Mouse (Mus musculus) CH12.LX (cell line): ENCODE measurements around the gene Olfr1406. TPM values are rescaled to one million over a fixed set of nuclear protein-coding genes. Genes with fewer than 3 reads are reported as not detected.

ENCODE experiments used
- DNase-seq: peaks from one replicate; pipeline ENCODE4 v3.0.0-alpha.2; 2013; ENCODE audit errors: extremely low read depth
- H3K27ac ChIP-seq: 2 replicates; pipeline ENCODE4 v1.5.1; 2012; ENCODE audit warnings: low read depth, mild to moderate bottlenecking, control low read depth, moderate library complexity; ENCODE audit not compliant: insufficient read depth
- H3K27me3 ChIP-seq: replicated peaks from 2 replicates; pipeline ENCODE3; 2012; ENCODE audit warnings: inconsistent platforms
- H3K36me3 ChIP-seq, 2 experiments: replicated peaks in 1 of 2; 2 replicates each; pipeline versions ENCODE3 to v1.6.1; 2012; ENCODE audit warnings: inconsistent platforms in 1 of 2, low read length in 1 of 2, mild to moderate bottlenecking in 1 of 2, mixed read lengths in 1 of 2, moderate library complexity in 1 of 2; ENCODE audit not compliant: control insufficient read depth in 1 of 2, insufficient read depth in 1 of 2
- H3K4me1 ChIP-seq, 2 experiments: 2 replicates each; pipeline ENCODE4 v1.6.1; 2012; ENCODE audit warnings: inconsistent platforms in 1 of 2, moderate library complexity in 1 of 2; ENCODE audit not compliant: insufficient read depth in 2 of 2, control insufficient read depth in 1 of 2
- H3K4me2 ChIP-seq: 2 replicates; pipeline ENCODE4 v1.6.1; 2012; ENCODE audit warnings: low read depth, mild to moderate bottlenecking, control low read depth; ENCODE audit not compliant: poor library complexity, insufficient read depth, severe bottlenecking
- H3K4me3 ChIP-seq, 3 experiments: fragments of 150-350 bp in 1 of 3; sonication (generic) in 1 of 3; replicated peaks in 1 of 3; 2 replicates each; pipeline versions ENCODE3 to v1.5.1; 2011 to 2012; ENCODE audit warnings: low read depth in 2 of 3, low read length in 2 of 3, mild to moderate bottlenecking in 2 of 3, moderate library complexity in 2 of 3, control low read depth in 1 of 3, improper control_type of control experiment in 1 of 3, inconsistent platforms in 1 of 3, mixed read lengths in 1 of 3; ENCODE audit not compliant: poor library complexity in 1 of 3
- H3K79me2 ChIP-seq: replicated peaks from 2 replicates; pipeline ENCODE4 v1.6.1; 2012; ENCODE audit warnings: mild to moderate bottlenecking, moderate library complexity; ENCODE audit not compliant: control insufficient read depth, poor library complexity, insufficient read depth, severe bottlenecking; ENCODE audit errors: extremely low read depth
- H3K9ac ChIP-seq: 2 replicates; pipeline ENCODE4 v1.6.1; 2012; ENCODE audit warnings: low read depth, mild to moderate bottlenecking, control low read depth, moderate library complexity; ENCODE audit not compliant: insufficient read depth
- H3K9me3 ChIP-seq: replicated peaks from 2 replicates; pipeline ENCODE3; 2012; ENCODE audit warnings: low read length, inconsistent platforms, mixed read lengths
- CHD1 ChIP-seq: IDR thresholded peaks from 2 replicates; pipeline ENCODE4 v1.6.1; 2012; ENCODE audit warnings: low read depth, low read length, improper control_type of control experiment, inconsistent platforms
- CTCF ChIP-seq, 2 experiments: IDR thresholded peaks in 1 of 2; conservative IDR thresholded peaks in 1 of 2; 2 replicates each; pipeline ENCODE4 v1.5.1; 2011 to 2012; ENCODE audit warnings: low read depth in 2 of 2, low read length in 2 of 2, improper control_type of control experiment in 1 of 2, inconsistent platforms in 1 of 2, mild to moderate bottlenecking in 1 of 2, moderate library complexity in 1 of 2
- GABPA ChIP-seq: IDR thresholded peaks from 2 replicates; pipeline ENCODE4 v1.6.1; 2012; ENCODE audit warnings: low read depth, low read length, improper control_type of control experiment, inconsistent platforms; ENCODE audit not compliant: insufficient replicate concordance
- IRF4 ChIP-seq: IDR thresholded peaks from 2 replicates; pipeline ENCODE4 v1.6.1; 2014; ENCODE audit warnings: low read depth, mild to moderate bottlenecking, inconsistent platforms, low read length, improper control_type of control experiment
- JUN ChIP-seq: IDR thresholded peaks from 2 replicates; pipeline ENCODE4 v1.6.1; 2011; ENCODE audit warnings: low read depth, mild to moderate bottlenecking, low read length, improper control_type of control experiment, moderate library complexity; ENCODE audit not compliant: insufficient read depth
- JUND ChIP-seq: conservative IDR thresholded peaks from 2 replicates; pipeline ENCODE4 v1.6.1; 2011; ENCODE audit warnings: low read depth, low read length, improper control_type of control experiment
- KAT2A ChIP-seq: IDR thresholded peaks from 2 replicates; pipeline ENCODE4 v1.6.1; 2012; ENCODE audit warnings: low read length, improper control_type of control experiment, inconsistent platforms; ENCODE audit not compliant: insufficient replicate concordance
- MAX ChIP-seq: IDR thresholded peaks from 2 replicates; pipeline ENCODE4 v1.6.1; 2011; ENCODE audit warnings: low read length, improper control_type of control experiment
- MAZ ChIP-seq: IDR thresholded peaks from 2 replicates; pipeline ENCODE4 v1.6.1; 2012; ENCODE audit warnings: low read depth, mild to moderate bottlenecking, inconsistent platforms, low read length, improper control_type of control experiment, moderate library complexity
- MXI1 ChIP-seq: IDR thresholded peaks from 2 replicates; pipeline ENCODE4 v1.6.1; 2011; ENCODE audit warnings: mild to moderate bottlenecking, low read depth, low read length, improper control_type of control experiment
- MYC ChIP-seq: IDR thresholded peaks from 2 replicates; pipeline ENCODE4 v1.6.1; 2011; ENCODE audit warnings: low read depth, mild to moderate bottlenecking, improper control_type of control experiment, low read length
- NRF1 ChIP-seq: IDR thresholded peaks from 2 replicates; pipeline ENCODE4 v1.6.1; 2014; ENCODE audit warnings: low read depth, mild to moderate bottlenecking, inconsistent platforms, low read length, improper control_type of control experiment, moderate library complexity
- POLR2AphosphoS2 ChIP-seq: IDR thresholded peaks from 2 replicates; pipeline ENCODE4 v1.6.1; 2011; ENCODE audit warnings: low read depth, low read length, improper control_type of control experiment
- RAD21 ChIP-seq: IDR thresholded peaks from 2 replicates; pipeline ENCODE4 v1.6.1; 2011; ENCODE audit warnings: low read depth, mild to moderate bottlenecking, low read length, improper control_type of control experiment, moderate library complexity
- RCOR1 ChIP-seq: conservative IDR thresholded peaks from 2 replicates; pipeline ENCODE4 v1.6.1; 2012; ENCODE audit warnings: low read depth, mild to moderate bottlenecking, inconsistent platforms, low read length, improper control_type of control experiment
- SIN3A ChIP-seq: IDR thresholded peaks from 2 replicates; pipeline ENCODE4 v1.6.1; 2012; ENCODE audit warnings: low read length, improper control_type of control experiment, inconsistent platforms
- ZC3H11A ChIP-seq: IDR thresholded peaks from 2 replicates; pipeline ENCODE4 v1.6.1; 2012; ENCODE audit warnings: low read depth, mild to moderate bottlenecking, inconsistent platforms, low read length, improper control_type of control experiment
- ZMIZ1 ChIP-seq: IDR thresholded peaks from 2 replicates; pipeline ENCODE4 v1.6.1; 2012; ENCODE audit warnings: low read depth, mild to moderate bottlenecking, inconsistent platforms, low read length, improper control_type of control experiment
- ZNF384 ChIP-seq: IDR thresholded peaks from 2 replicates; pipeline ENCODE4 v1.6.1; 2012; ENCODE audit warnings: low read depth, low read length, improper control_type of control experiment, inconsistent platforms
- dilution Hi-C: fragments of 300-500 bp; cut with MboI; formaldehyde crosslinking; loops from 2 replicates; pipeline ENCODE4 v1.14.3; 2020; ENCODE audit warnings: low sequenced_read_pairs; ENCODE audit not compliant: extremely low pct_unique_long_range_greater_than_20kb, extremely low pct_ligation_motif_present
- in situ Hi-C: fragments of 300-500 bp; cut with MboI; formaldehyde crosslinking; loops from 3 replicates; pipeline ENCODE4 v1.14.3; 2019; ENCODE audit warnings: low sequenced_read_pairs, low pct_ligation_motif_present, low pct_unique_long_range_greater_than_20kb, mixed read lengths
- polyA plus RNA-seq: library from polyadenylated mRNA; unstranded; fragments of >175 nt; gene quantifications from 2 replicates; pipeline ENCODE4 v1.2.1, GENCODE M21; 2012; ENCODE audit warnings: low read depth; ENCODE audit not compliant: insufficient read length
- total RNA-seq, 2 experiments: library from RNA; depleted of rRNA; stranded (reverse); fragments of 300-350 nt in 1 of 2; fragments of >200 nt in 1 of 2; gene quantifications; 2 replicates each; pipeline ENCODE4 v1.2.3; 2012 to 2014

Olfr1406 gene
- total and polyA plus RNA-seq, 3 experiments = not detected

DNA sequence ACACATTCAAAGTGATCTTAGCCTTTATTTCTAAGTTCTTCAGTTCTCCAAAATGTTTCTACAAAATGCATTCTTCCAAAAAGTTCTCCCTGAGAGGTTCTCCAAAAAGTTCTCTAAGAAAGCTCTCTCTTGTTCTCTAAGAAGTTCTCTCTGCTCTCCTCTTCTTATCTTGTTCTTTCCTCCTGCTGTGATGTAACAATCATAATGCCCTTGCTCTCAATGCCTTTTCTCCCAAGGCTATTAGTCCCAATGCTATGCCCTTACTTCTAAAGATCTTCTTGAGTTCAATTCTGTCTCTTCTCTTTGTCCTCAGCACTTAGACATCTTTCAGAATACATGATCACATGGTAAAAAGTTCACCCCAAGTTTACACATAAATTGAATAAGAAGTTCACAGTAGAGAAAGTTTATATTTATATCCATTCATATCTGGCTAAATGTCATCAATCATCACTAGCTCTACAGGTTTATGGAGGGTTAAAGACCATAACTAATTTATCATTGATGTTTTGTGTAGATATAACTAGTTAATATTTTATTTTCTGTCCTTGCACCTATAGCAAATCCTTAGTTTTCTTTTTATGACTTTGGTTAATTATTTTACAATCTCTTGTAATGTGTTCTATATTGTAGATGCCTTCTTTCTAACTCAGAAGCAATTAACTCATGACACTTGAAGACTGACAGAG is 16.1 kb downstream of the Olfr1406 start:
- Histone ChIP-seq H3K36me3 (no peaks in the 10 kb centered on the region), H3K9ac (no peak overlapping the region), H3K27ac (no peak overlapping the region), H3K79me2 (no peaks in the 10 kb centered on the region), H3K4me3 (no peak overlapping the region), H3K4me2 (no peak overlapping the region), H3K9me3 (no peaks in the 10 kb centered on the region), H3K4me1 (no peaks in the 10 kb centered on the region), H3K27me3 (no peaks in the 10 kb centered on the region)
- DNase-seq = no peak
- dilution Hi-C loops (no loop called here), in situ Hi-C loops (no loop called here)
- no peak for TF ChIP-seq IRF4
- TF ChIP-seq MXI1 = no peak

GRCm38 (mm10) chr1:173137274-173137673 is 53.2 kb downstream of the Olfr1406 start, which contains the start of gene Olfr1408:
Gene Olfr1408, minus strand, starts transcription at chr1:173137374.
- Histone ChIP-seq H3K4me1 (no peaks in the 10 kb centered on the region), H3K9me3 (no peaks in the 10 kb centered on the region), H3K4me2 (no peak within 1 kb of the TSS), H3K27ac (no peak within 1 kb of the TSS), H3K4me3 (no peak within 1 kb of the TSS), H3K36me3 (no peaks in the 10 kb centered on the region), H3K9ac (no peak within 1 kb of the TSS), H3K27me3 (no peaks in the 10 kb centered on the region), H3K79me2 (no peaks in the 10 kb centered on the region)
- no peak for DNase-seq
- in situ Hi-C loops (no loop called here), dilution Hi-C loops (no loop called here)
- no peak for TF ChIP-seq RCOR1
- TF ChIP-seq ZMIZ1 = no peak
- TF ChIP-seq SIN3A = no peak
- TF ChIP-seq GABPA = no peak
- no peak for TF ChIP-seq POLR2AphosphoS2
- no peak for TF ChIP-seq ZNF384
- TF ChIP-seq MYC = no peak
- no peak for TF ChIP-seq RAD21
- no peak for TF ChIP-seq ZC3H11A
- no peak for TF ChIP-seq JUND
- TF ChIP-seq MAZ = no peak
- no peak for TF ChIP-seq MAX
- no peak for TF ChIP-seq CHD1
- no peak for TF ChIP-seq CTCF (conservative IDR thresholded peaks at IDR 0.05 in 1 of 2, IDR thresholded peaks at IDR 0.05 in 1 of 2; ENCODE audit: low read depth in 2 of 2, low read length in 2 of 2)
- no peak for TF ChIP-seq JUN
- TF ChIP-seq NRF1 = no peak
- no peak for TF ChIP-seq KAT2A

Other genes with a start within 250 kb of the Olfr1406 start
- gene Olfr16, start 240.2 kb downstream of the Olfr1406 start, total RNA-seq (2012; rRNA removed) = not detected in 2 replicates
- not detected in 2 replicates for gene Olfr16, start 240.2 kb downstream of the Olfr1406 start, total RNA-seq (2014; rRNA removed)
- gene Olfr16, start 240.2 kb downstream of the Olfr1406 start, polyA plus RNA-seq = not detected in 2 replicates
- gene Olfr1408, start 53.3 kb downstream of the Olfr1406 start, total RNA-seq (2012; rRNA removed) = not detected in 2 replicates
- not detected in 2 replicates for gene Olfr1408, start 53.3 kb downstream of the Olfr1406 start, total RNA-seq (2014; rRNA removed)
- not detected in 2 replicates for gene Olfr1408, start 53.3 kb downstream of the Olfr1406 start, polyA plus RNA-seq
- not detected in 2 replicates for gene Olfr218, start 7.2 kb upstream of the Olfr1406 start, total RNA-seq (2012; rRNA removed)
- gene Olfr218, start 7.2 kb upstream of the Olfr1406 start, total RNA-seq (2014; rRNA removed) = not detected in 2 replicates
- not detected in 2 replicates for gene Olfr218, start 7.2 kb upstream of the Olfr1406 start, polyA plus RNA-seq
- gene Olfr1404, start 21.8 kb upstream of the Olfr1406 start, total RNA-seq (2012; rRNA removed) = not detected in 2 replicates
- not detected in 2 replicates for gene Olfr1404, start 21.8 kb upstream of the Olfr1406 start, total RNA-seq (2014; rRNA removed)
- gene Olfr1404, start 21.8 kb upstream of the Olfr1406 start, polyA plus RNA-seq = not detected in 2 replicates
- not detected in 2 replicates for gene Fcer1a, start 36.6 kb upstream of the Olfr1406 start, total RNA-seq (2012; rRNA removed)
- gene Fcer1a, start 36.6 kb upstream of the Olfr1406 start, total RNA-seq (2014; rRNA removed) = not detected in 2 replicates
- gene Fcer1a, start 36.6 kb upstream of the Olfr1406 start, polyA plus RNA-seq = not detected in 2 replicates
- gene Olfr418, start 75.4 kb upstream of the Olfr1406 start, total RNA-seq (2012; rRNA removed) = not detected in 2 replicates
- not detected in 2 replicates for gene Olfr418, start 75.4 kb upstream of the Olfr1406 start, total RNA-seq (2014; rRNA removed)
- gene Olfr418, start 75.4 kb upstream of the Olfr1406 start, polyA plus RNA-seq = not detected in 2 replicates
- not detected in 2 replicates for gene Mptx2, start 87.1 kb upstream of the Olfr1406 start, total RNA-seq (2012; rRNA removed)
- not detected in 2 replicates for gene Mptx2, start 87.1 kb upstream of the Olfr1406 start, total RNA-seq (2014; rRNA removed)
- gene Mptx2, start 87.1 kb upstream of the Olfr1406 start, polyA plus RNA-seq = not detected in 2 replicates
- not detected in 2 replicates for gene Ackr1, start 143.1 kb upstream of the Olfr1406 start, total RNA-seq (2012; rRNA removed)
- gene Ackr1, start 143.1 kb upstream of the Olfr1406 start, total RNA-seq (2014; rRNA removed) = not detected in 2 replicates
- not detected in 2 replicates for gene Ackr1, start 143.1 kb upstream of the Olfr1406 start, polyA plus RNA-seq
- 59.7 and 59.8 TPM in 2 replicates for gene Aim2, start 160.2 kb upstream of the Olfr1406 start, total RNA-seq (2012; rRNA removed)
- 117 and 130 TPM in 2 replicates for gene Aim2, start 160.2 kb upstream of the Olfr1406 start, total RNA-seq (2014; rRNA removed)
- gene Aim2, start 160.2 kb upstream of the Olfr1406 start, polyA plus RNA-seq = 83.7 and 87.0 TPM in 2 replicates
- gene Cadm3, start 177.1 kb upstream of the Olfr1406 start, total RNA-seq (2012; rRNA removed) = not detected in 2 replicates
- not detected in 2 replicates for gene Cadm3, start 177.1 kb upstream of the Olfr1406 start, total RNA-seq (2014; rRNA removed)
- gene Cadm3, start 177.1 kb upstream of the Olfr1406 start, polyA plus RNA-seq = not detected in 2 replicates